Mouse (Mus musculus) liver, adult 2 months (tissue): ENCODE data around the gene Ralgapa2. TPM values are rescaled to one million over a fixed set of nuclear protein-coding genes. Genes with fewer than 3 reads are reported as not detected.

Source experiments
- DNase-seq: peaks from one replicate; pipeline ENCODE4 v3.0.0-alpha.2; 2011; ENCODE audit warnings: low read depth, low spot score; ENCODE audit errors: extremely low read depth
- H3K27ac ChIP-seq: fragments of 200-500 bp; replicated peaks from 2 replicates; pipeline ENCODE4 v1.5.1; 2012; ENCODE audit warnings: low read depth, mild to moderate bottlenecking, control low read depth, inconsistent platforms, low read length; ENCODE audit not compliant: insufficient read depth
- H3K27me3 ChIP-seq: fragments of 200-500 bp; 2 replicates; pipeline ENCODE4 v1.6.1; 2012; ENCODE audit warnings: mild to moderate bottlenecking, moderate library complexity, low read length, inconsistent platforms; ENCODE audit not compliant: control insufficient read depth, insufficient read depth
- H3K36me3 ChIP-seq: fragments of 200-500 bp; 2 replicates; pipeline ENCODE4 v1.6.1; 2012; ENCODE audit warnings: low read length, inconsistent platforms; ENCODE audit not compliant: control insufficient read depth, insufficient read depth
- H3K4me1 ChIP-seq: fragments of 200-500 bp; 2 replicates; pipeline ENCODE4 v1.6.1; 2011; ENCODE audit warnings: low read length; ENCODE audit not compliant: control insufficient read depth, insufficient read depth
- H3K4me3 ChIP-seq: fragments of 200-500 bp; 2 replicates; pipeline ENCODE4 v1.5.1; 2011; ENCODE audit warnings: low read depth, mild to moderate bottlenecking, control low read depth, low read length, moderate library complexity; ENCODE audit not compliant: insufficient read depth
- H3K79me2 ChIP-seq: fragments of 200-500 bp; 2 replicates; pipeline ENCODE4 v1.6.1; 2012; ENCODE audit warnings: inconsistent platforms, mild to moderate bottlenecking, low read length, moderate library complexity; ENCODE audit not compliant: control insufficient read depth, insufficient read depth
- H3K9ac ChIP-seq: fragments of 200-500 bp; 2 replicates; pipeline ENCODE4 v1.6.1; 2012; ENCODE audit warnings: low read depth, mild to moderate bottlenecking, control low read depth, inconsistent platforms, low read length
- CTCF ChIP-seq: fragments of 200-500 bp; IDR thresholded peaks from 2 replicates; pipeline ENCODE4 v1.5.1; 2011; ENCODE audit warnings: low read depth, low read length, control low read depth
- POLR2A ChIP-seq: fragments of 200-500 bp; IDR thresholded peaks from 2 replicates; pipeline ENCODE4 v1.6.1; 2011; ENCODE audit warnings: low read length, control low read depth; ENCODE audit not compliant: insufficient read depth; ENCODE audit errors: extremely low read depth
- WGBS: fragments of 180-500 bp; shearing (Covaris S2); methylation state at CpG from one replicate; pipeline ENCODE4 v1.1.7; 2018; 5-methylcytosine and 5-hydroxymethylcytosine counted together
- polyA plus RNA-seq: library from polyadenylated mRNA; depleted of rRNA; stranded (reverse); fragments of >200 nt; gene quantifications from 2 replicates; pipeline ENCODE4 v1.2.3, GENCODE M21; 2012
- total RNA-seq: library from RNA; depleted of rRNA; stranded (reverse); fragments of >200 nt; gene quantifications from 2 replicates; pipeline ENCODE4 v1.2.3, GENCODE M21; 2014

Ralgapa2 gene
- total and polyA plus RNA-seq, 2 experiments = 12.4 to 54.2 TPM

DNA sequence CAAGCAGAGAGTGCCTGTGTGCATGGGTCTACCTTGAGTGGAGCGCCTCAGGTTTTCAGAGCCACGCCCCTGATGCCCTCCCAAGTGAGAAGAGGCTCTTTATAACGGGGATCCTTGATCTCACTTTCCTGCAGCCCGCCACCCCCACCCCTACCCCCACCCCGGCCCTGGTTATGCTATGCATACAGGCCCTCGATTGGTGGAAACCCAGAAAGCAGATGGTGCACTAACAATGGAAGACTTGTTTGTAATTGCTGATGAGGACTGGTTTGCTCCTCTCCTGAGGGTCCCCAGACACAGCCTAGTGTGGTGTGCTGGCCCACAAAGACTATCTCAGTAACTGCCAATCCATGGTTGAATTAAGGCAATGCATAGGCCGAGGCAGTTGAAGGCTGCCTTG lies 263.1 kb downstream of the Ralgapa2 start:
- DNase-seq = no peak
- Histone ChIP-seq H3K4me3 (no peak overlapping the region), H3K27me3 (no peaks in the 10 kb centered on the region), H3K27ac (no peak overlapping the region), H3K4me1 (no peaks in the 10 kb centered on the region), H3K36me3 (peaks cover 28% of the 10 kb centered on the region), H3K9ac (no peak overlapping the region), H3K79me2 (no peaks in the 10 kb centered on the region)
- TF ChIP-seq POLR2A = no peak
- TF ChIP-seq CTCF = no peak
- 94% methylated on average over 7 of the region's 7 CpGs for WGBS

DNA sequence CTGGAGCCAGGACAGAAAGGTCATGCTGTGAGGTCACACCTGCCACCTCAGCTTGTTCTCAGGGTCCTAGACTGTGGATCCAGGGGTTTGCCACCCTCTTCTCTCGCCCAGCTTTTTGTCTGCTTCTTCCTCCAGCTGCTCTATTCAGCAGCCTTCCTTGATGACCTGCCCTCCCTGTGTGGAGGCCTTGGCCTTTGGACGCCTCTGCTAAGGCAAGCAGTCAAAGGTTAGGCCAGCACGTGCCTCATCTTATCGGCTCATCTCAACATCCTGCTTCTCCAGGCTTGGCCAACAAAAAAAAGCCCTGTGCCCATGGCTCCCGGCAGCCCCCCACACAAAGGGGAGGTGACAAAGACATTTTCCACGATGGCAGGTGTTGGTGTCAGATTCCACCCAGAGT lies 264.6 kb downstream of the Ralgapa2 start:
- WGBS = 41% methylated on average over 6 of the region's 6 CpGs
- Histone ChIP-seq H3K9ac (no peak overlapping the region), H3K27me3 (no peaks in the 10 kb centered on the region), H3K79me2 (no peaks in the 10 kb centered on the region), H3K4me1 (no peaks in the 10 kb centered on the region), H3K36me3 (peaks cover 28% of the 10 kb centered on the region), H3K27ac (no peak overlapping the region), H3K4me3 (no peak overlapping the region)
- peak; percentile 33 for DNase-seq
- TF ChIP-seq POLR2A (no peak), CTCF (no peak)

DNA sequence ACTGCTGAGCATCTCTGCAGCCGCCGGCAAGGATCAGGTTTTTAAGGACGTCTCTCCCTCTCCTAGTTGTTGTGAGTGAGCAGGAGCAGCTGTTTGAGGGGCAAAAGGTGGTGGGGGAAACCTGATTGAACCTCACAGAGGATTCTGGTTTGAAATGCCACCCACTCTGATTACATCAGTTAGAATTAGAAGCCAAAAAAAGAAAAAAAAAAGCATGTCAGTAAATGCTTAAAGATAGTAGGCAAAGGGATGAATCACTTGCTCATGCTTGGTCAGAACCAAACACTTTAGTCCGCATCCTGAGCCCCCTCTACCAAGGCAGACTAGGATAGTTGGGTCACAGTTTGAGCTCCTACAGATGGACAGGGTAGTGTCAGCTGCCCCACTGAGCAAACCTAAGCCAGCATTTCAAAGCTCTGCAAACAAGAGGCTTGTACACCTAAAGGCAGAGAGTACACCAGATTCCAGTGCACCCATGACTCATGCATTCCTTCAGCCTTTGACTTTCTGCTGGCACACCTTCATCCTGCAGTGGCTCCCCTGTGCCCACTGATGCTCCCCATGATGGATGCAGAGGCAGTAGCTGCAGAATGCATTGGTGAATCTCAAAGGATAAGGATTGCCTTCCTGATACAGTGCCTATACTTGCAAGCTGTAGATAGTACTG lies 265.6 kb downstream of the Ralgapa2 start:
- Histone ChIP-seq H3K9ac (no peak overlapping the region), H3K4me1 (no peaks in the 10 kb centered on the region), H3K79me2 (no peaks in the 10 kb centered on the region), H3K4me3 (no peak overlapping the region), H3K27me3 (no peaks in the 10 kb centered on the region), H3K27ac (no peak overlapping the region), H3K36me3 (peaks cover 36% of the 10 kb centered on the region)
- no peak for TF ChIP-seq POLR2A
- no peak for TF ChIP-seq CTCF
- WGBS = 94% methylated on average over 4 of the region's 4 CpGs
- DNase-seq = no peak

DNA sequence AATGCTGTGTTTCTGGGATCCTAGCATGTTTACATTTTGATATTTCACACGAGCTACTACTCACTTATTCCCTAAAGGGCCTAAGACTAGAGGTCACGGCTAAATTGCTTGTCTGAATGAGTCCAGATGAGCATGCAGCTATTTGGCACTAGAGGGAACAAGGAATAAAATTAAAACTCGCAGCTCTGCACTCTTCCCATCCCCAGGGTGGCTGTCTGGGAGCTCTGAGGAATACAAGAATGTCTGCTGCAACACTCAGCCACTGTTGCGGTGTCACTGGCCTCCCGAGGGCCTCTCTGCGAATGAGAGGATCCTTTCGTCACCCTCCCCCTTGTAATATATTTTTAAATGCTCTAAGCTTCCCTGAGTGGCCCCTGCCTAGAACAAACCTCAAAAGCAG lies 266.7 kb downstream of the Ralgapa2 start:
- Histone ChIP-seq H3K36me3 (peaks cover 36% of the 10 kb centered on the region), H3K4me3 (no peak overlapping the region), H3K27ac (no peak overlapping the region)

DNA sequence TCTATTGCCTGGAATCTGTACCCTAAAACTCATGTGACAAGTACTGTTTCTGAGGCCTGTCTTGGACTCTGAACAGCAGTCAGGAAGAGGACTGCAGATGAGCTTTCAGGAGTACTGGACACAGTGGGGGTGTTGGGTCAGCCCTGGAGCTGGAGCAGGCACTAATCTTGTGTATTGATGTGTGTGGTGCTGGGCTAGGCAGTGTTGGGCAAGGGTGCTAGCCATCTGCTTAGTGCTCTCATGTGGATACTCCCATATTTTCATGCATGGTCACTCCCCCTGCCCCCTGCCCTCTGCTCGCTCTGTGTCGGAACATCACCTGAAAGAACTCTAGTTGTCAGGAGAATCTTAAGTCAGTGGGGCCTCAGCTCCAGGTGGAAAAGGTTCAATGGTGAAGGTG lies 268.1 kb downstream of the Ralgapa2 start:
- no peak for DNase-seq
- H3K79me2 ChIP-seq = no peaks in the 10 kb centered on the region
- H3K27me3 ChIP-seq = no peaks in the 10 kb centered on the region
- no peak overlapping the region for H3K4me3 ChIP-seq
- 96% methylated on average over 2 of the region's 2 CpGs for WGBS
- H3K36me3 ChIP-seq = peaks cover 31% of the 10 kb centered on the region
- no peak overlapping the region for H3K27ac ChIP-seq
- no peak for TF ChIP-seq POLR2A
- no peak for TF ChIP-seq CTCF
- no peak overlapping the region for H3K9ac ChIP-seq
- H3K4me1 ChIP-seq = no peaks in the 10 kb centered on the region

More for the DNA sequence above, 266.7 kb downstream of the Ralgapa2 start:
- no peaks in the 10 kb centered on the region for H3K79me2 ChIP-seq
- H3K27me3 ChIP-seq = no peaks in the 10 kb centered on the region
- DNase-seq = no peak
- H3K4me1 ChIP-seq = no peaks in the 10 kb centered on the region
- no peak overlapping the region for H3K9ac ChIP-seq
- 84% methylated on average over 7 of the region's 7 CpGs for WGBS
- TF ChIP-seq CTCF (no peak), POLR2A (no peak)

DNA sequence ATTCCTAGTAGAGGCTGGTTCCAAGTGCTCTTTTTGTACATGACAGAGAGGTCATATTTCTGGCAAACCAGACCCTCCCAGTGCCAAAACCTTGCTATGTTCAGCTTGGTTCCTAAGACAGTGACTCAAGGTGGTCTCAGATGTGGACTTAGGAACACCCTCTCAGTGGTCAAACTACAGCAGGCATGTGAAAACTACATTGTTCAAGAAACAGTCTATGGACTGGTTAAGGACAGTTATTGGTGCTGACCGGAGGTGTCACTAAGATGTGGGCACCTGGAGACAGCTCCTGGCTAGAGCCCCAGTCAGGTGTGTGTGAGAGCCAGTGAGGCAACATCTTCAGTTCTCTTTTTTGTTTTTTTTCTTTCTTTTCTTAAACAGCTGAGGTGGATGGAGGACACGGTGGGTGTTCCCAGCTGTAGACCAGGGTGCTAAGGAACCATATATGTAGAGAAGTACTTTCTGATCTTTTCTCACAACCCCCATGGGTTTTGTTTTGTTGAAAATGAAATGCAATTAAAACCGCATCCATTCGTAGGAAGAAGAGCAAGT lies 272.9 kb downstream of the Ralgapa2 start:
- no peaks in the 10 kb centered on the region for H3K27me3 ChIP-seq
- DNase-seq = no peak
- peaks cover 15% of the 10 kb centered on the region for H3K36me3 ChIP-seq
- no peak overlapping the region for H3K27ac ChIP-seq
- 92% methylated on average over 4 of the region's 4 CpGs for WGBS
- H3K4me1 ChIP-seq = no peaks in the 10 kb centered on the region
- no peak overlapping the region for H3K9ac ChIP-seq
- no peak overlapping the region for H3K4me3 ChIP-seq
- TF ChIP-seq CTCF (no peak), POLR2A (no peak)
- no peaks in the 10 kb centered on the region for H3K79me2 ChIP-seq
